Mouse (Mus musculus) spleen, adult 12 weeks (tissue): Measurements from ENCODE around the gene Aff1.
A peak's percentile ranks its signal among the peaks of the same experiment; 100 is the strongest.

ENCODE experiments used
- DNase-seq: peaks from one replicate; pipeline ENCODE4 v3.0.0; 2022; ENCODE audit warnings: low spot score

Gene Aff1

DNA sequence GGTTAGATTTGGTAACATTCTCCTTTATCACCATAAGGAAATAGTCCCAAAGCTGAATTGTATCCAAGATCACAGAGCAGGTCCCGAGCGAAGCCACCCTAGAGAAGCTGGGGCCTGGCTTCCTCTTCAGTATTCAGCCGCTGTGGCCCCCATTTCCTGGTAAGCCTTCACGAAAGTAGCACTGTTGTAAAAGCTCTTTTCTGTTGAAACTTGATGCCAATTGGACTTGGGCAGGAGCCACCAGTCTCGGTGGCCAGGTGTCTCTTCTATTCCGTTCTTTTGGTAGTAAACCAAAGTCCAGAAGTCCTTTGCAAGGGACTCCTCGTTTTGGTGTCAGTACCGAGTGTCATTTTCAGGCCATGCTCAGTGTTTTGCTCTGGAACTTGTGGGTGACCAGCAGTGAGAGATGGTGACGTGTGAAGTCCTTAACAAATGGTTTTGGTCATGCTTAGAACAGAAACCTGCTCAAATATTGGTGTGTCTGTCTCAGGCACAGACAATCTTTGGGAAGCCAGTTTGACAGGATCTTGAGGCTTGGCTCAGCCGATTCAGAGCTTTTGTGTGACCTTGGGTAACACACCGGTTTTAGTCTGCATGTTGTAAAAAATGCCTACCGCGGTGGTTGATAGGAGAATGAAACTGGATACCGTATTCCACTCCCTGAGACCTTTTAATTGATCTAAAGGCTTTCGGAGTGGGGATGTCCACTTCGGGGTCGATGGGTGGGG, 114.8 kb downstream of the Aff1 start:
- no peak for DNase-seq

- DNase-seq: no peak
Observed at GRCm38 (mm10) chr5:103807637-103808312, 115.6 kb downstream of the Aff1 start.

DNA sequence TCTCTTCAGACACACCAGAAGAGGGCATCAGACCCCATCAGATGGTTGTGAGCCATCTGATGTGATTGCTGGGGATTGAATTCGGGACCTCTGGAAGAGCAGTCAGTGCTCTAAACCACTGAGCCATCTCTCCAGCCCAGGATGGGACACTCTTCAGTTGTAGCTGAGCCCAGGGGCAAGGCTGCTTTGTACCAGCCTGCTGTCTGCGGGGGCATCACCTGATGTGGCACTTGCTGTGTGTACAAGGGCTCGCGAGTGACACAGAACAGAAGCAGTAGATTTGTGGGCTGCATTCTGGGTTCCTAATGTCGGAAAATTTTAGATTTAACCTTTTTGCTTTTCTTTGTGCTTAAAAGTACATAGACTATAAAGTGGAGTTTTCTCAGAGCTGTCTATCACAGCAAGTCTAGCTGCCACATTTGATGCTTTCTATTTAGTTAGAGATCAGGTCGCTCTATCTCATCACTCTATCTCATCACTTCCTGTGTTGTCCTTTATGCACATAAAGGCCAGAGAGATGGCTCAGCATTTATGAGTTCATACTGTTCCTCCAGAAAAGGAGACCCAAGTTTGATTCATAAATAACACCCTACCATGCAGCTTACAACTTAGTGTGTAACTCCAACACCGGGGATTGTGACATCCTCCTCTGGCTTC, 117.6 kb downstream of the Aff1 start:
- DNase-seq: no peak

GRCm38 (mm10) chr5:103813291-103813690, 121.1 kb downstream of the Aff1 start:
- no peak for DNase-seq

DNA sequence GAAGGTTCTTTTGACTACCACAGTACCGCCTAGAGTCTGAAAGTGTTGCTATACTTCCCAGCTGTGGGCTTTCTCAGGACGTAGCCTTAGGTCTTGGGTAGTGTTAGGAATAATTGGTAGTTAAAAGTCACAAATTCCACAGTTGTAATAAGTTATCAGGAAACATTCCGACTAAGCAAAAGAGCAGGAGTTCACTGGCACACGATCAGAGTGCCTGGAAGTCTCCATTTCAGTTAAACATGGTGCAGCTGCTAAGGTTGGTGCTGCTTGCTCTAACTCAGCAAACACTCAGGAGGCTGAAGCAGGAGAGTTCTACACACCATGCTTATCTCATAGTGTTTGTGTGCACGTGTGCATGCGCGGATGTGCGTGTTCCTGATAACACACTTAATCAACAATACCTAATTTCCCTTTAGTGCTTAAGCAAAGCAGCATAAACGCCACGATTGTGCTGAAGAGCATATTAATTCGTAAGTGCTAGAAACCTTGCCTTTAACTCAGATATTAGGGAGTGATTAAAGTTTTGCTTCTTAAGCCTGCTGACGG, 121.9 kb downstream of the Aff1 start:
- DNase-seq: no peak

DNA sequence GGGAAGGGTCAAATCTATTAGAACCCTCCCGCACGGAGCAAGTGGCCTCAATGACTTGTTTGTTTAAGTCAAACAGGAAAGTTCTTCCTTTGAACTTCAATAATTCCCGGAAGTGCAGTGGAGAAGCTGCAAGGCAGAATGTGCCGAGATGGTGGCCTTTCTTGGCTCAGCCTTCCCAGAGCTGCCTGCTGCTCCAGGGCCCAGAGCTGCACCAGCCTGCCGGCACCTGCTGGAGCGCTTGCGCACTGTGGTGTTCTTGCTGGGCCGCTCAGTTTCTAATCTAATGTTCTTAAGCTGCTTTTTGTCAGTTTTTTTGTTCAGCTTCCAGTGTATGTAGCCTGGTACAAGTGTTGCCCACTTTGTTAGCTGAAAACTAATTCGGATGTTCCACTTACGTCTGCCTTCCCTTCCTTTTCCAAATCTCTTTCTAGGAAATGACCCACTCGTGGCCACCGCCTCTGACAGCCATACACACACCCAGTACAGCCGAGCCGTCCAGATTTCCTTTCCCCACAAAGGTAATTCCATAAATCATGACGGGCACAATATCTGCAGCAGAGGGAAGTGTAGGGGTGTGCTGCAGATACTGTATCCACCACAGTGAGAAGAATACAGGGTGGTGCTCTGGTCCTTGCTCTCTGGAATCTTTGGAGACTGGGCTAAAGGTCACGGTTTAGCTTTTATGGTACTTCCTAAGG, 122.5 kb downstream of the Aff1 start:
- DNase-seq: no peak

- DNase-seq: no peak
Observed at GRCm38 (mm10) chr5:103815249-103815617, 123.1 kb downstream of the Aff1 start.

DNA sequence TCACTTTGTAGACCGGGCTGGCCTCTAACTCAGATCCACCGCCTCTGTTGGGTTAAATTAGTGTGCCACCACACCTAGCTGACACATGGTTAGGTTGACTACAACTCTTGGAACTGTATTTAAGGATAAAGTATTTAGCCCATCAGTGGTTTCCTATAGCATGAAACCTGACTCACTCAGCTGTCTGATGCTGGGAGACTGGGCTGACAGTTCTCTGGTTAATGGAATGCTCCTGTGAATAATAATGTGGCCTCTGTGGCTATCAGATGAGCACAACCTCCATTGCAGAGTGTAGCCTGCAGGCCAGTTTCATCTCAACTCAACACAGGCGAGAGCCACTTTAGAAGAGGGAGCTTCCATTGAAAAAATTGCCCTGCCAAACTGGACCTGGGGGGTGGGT, 124.5 kb downstream of the Aff1 start:
- DNase-seq: no peak

GRCm38 (mm10) chr5:103817754-103818153, 125.6 kb downstream of the Aff1 start:
- DNase-seq: peak; percentile 57

- no peak for DNase-seq
Observed at GRCm38 (mm10) chr5:103818602-103819001, 126.4 kb downstream of the Aff1 start.

- DNase-seq: no peak
Observed at GRCm38 (mm10) chr5:103819674-103820073, 127.5 kb downstream of the Aff1 start.

DNA sequence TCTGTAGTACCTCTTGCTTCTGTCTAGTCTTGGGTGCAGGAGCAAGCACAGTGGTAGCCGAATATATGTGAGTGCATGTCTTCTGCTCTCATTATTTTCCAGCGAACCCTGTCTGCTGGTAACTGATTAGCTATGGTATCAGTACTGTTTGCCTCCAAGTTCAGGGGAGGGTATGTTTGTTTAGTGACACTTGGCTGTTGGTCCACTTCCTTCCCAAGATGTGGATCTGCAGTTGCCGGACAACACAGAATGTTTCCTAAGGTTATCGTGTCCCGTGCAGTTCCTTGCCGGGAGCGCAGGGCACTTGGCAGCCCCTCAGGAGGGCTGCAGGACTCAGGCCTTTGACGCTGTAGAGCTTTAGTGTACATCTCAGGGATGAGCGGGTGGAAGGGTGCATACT, 128.9 kb downstream of the Aff1 start:
- no peak for DNase-seq

GRCm38 (mm10) chr5:103821500-103822298, 129.5 kb downstream of the Aff1 start:
- DNase-seq: no peak

- DNase-seq: no peak
Observed at GRCm38 (mm10) chr5:103822949-103823348, 130.8 kb downstream of the Aff1 start.

DNA sequence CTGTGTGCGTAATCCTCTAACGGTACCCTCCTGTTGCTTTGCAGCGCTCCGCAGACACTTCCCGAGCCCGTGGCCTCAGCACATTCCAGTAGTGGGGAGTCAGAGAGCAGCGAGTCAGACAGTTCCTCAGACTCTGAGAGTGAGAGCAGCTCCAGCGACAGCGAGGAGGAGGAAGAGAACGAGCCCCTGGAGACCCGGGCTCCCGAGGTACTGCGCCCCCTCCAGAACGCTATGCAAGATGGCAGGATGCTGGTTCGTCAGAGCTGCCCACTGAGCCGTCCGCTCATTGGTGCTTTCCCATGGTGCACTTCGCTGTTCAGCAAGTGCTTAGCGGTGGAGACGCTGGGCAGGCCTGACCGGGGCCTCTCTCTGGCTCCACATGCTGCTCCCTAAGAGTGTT, 136.1 kb downstream of the Aff1 start:
- DNase-seq: no peak

GRCm38 (mm10) chr5:103828729-103829128, 136.6 kb downstream of the Aff1 start:
- DNase-seq: no peak

- DNase-seq: no peak
Observed at GRCm38 (mm10) chr5:103829158-103829557, 137.0 kb downstream of the Aff1 start.

- DNase-seq: no peak
Observed at GRCm38 (mm10) chr5:103830886-103831285, 138.7 kb downstream of the Aff1 start.

DNA sequence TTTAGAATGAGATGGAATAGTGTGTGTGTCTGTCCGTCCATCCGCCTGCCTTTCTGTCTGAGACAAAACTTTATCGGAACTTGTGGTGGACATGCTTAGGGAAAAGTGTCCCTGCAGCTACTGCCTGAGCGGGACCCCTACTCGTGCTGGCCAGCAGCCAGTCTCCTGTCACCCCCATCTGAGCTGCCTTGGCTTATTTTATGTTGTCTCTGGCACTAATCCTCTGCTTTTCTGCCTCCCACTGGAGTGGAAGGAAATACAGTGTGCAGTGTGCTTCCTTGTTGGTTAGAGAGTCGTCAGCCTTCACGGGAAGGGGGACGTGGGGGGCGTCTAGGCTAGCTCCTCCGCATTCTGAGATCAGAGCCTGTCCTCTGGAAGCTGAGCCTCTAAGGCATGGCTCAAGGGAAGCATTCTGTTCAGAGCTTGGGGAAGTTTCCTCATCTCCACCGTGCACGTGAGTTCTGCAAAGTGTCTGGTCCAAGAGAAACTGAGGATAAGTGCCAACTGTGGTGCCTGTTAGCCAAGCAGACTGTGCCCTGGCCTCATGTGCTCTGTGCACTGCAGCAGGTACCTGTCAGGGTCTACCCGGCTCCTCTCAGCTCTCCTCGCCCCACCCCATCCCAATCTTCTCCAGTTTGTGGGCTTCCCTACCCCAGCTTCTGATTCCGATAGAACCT, 143.4 kb downstream of the Aff1 start:
- no peak for DNase-seq

DNA sequence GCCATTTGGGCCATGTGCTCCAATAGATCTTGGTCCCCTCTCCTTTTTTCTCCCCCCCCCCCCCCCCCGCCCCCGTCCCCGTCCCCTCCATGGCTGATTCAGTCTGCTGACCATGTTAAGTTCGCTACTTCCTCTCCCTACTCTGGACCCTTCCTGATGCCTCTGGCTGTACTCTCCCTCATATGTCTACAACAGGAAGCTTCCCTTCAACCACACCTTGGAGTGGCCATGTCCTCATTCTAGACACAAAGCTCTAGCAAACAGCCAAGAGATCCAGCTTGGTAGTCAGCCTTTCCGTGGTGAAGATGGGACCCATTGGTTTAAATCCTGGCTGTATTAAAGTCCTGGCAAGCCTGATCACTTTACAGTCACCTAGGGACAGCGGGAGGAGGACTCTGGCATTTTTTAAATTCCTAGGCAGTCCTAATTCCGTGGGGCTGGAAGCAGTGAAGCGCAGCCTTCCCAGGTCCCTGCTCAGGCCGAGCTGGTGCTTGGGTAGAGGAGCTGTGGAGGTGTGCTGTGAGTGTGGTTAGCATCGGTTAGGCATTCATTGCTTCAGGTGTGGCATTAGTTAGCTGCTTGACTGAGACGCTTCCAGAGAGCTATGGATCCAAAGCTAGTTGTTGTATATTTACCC, 144.1 kb downstream of the Aff1 start:
- DNase-seq: no peak
